ENCODE assay signal across 18 mouse cellular contexts in genomic region chr5:5206012-5206411, GRCm38 (mm10).
DNase-seq lines count a peak whose midpoint lies in the region; ATAC-seq and TF ChIP-seq lines count a peak whose summit lies in the region.
"Had no signal": no experiment of that assay in that cellular context is flagged by ENCODE, and none has a peak within 500 bp of the region (broad histone marks: within the 10 kb centered on the region; RNA-seq: fewer than 3 reads in every experiment).

No protein-coding gene starts in this region.

- H3K9ac ChIP-seq in hindbrain, postnatal 0 days (replicated peaks; ENCODE audit: low read length): no peak overlapping the region
- H3K9ac ChIP-seq: embryonic facial prominence, embryonic 12.5 days; heart, embryonic 13.5 days; midbrain, embryonic 12.5 days had no signal

- no peaks in the 10 kb centered on the region for H3K9me3 ChIP-seq in hindbrain, postnatal 0 days (ENCODE audit: low read length)
- H3K9me3 ChIP-seq: embryonic facial prominence, embryonic 12.5 days; heart, embryonic 13.5 days; midbrain, embryonic 12.5 days had no signal

- no peak overlapping the region for H3K4me3 ChIP-seq in hindbrain, postnatal 0 days (ENCODE audit: low read length)
- H3K4me3 ChIP-seq: embryonic facial prominence, embryonic 12.5 days; heart, embryonic 13.5 days; midbrain, embryonic 12.5 days had no signal

- H3K27ac ChIP-seq in hindbrain, postnatal 0 days: no peak overlapping the region
- H3K27ac ChIP-seq: embryonic facial prominence, embryonic 12.5 days; midbrain, embryonic 12.5 days had no signal

- TF ChIP-seq CTCF in hindbrain, postnatal 0 days (IDR thresholded peaks at IDR 0.05; ENCODE audit: low read depth): no peak

- no peaks in the 10 kb centered on the region for H3K36me3 ChIP-seq in hindbrain, postnatal 0 days (ENCODE audit: insufficient read depth, low read length)
- H3K36me3 ChIP-seq: embryonic facial prominence, embryonic 12.5 days; heart, embryonic 13.5 days; midbrain, embryonic 12.5 days had no signal

- H3K4me2 ChIP-seq in hindbrain, postnatal 0 days (ENCODE audit: low read depth, low read length): no peak overlapping the region
- H3K4me2 ChIP-seq: embryonic facial prominence, embryonic 12.5 days; heart, embryonic 13.5 days; liver, embryonic 11.5 days; midbrain, embryonic 12.5 days had no signal

- 37% methylated on average over 9 of the region's 9 CpGs for WGBS in hindbrain, postnatal 0 days

- H3K27me3 ChIP-seq in hindbrain, postnatal 0 days (ENCODE audit: insufficient read depth, low read length): no peaks in the 10 kb centered on the region
- H3K27me3 ChIP-seq: embryonic facial prominence, embryonic 12.5 days; heart, embryonic 13.5 days had no signal

- ATAC-seq in granulocyte monocyte progenitor cell, adult 5-6 weeks (replicated peaks; ENCODE audit: poor library complexity, severe bottlenecking): peak; percentile 58; the same call in 1 of the 2 replicates
- ATAC-seq in hindbrain, postnatal 0 days: no peak
- ATAC-seq: lung, postnatal 0 days had no signal

- no peaks in the 10 kb centered on the region for H3K4me1 ChIP-seq in hindbrain, postnatal 0 days (ENCODE audit: insufficient read depth, low read length)
- H3K4me1 ChIP-seq: embryonic facial prominence, embryonic 12.5 days; midbrain, embryonic 12.5 days had no signal

- DNase-seq in embryo, embryonic 10 days (ENCODE audit: low spot score): peak; percentile 7
- no peak for DNase-seq in embryo, embryonic 9.5 days (ENCODE audit: extremely low spot score)
- DNase-seq in A20 (ENCODE audit: low read depth, low spot score): peak; percentile 40
- DNase-seq in hindbrain, postnatal 0 days (ENCODE audit: low spot score): peak; percentile 32
- no peak for DNase-seq in adrenal gland, adult 2 months
- DNase-seq in gastrocnemius, postnatal 25 days: no peak
- no peak for DNase-seq in left cerebral cortex, postnatal 14 days (ENCODE audit: low spot score in 2 of 2)
- DNase-seq: cerebellum, adult 2 months; kidney, adult 8-10 months; kidney, postnatal 36 days; right cerebral cortex, adult 18-20 months; thymus, postnatal 36 days had no signal

- intact Hi-C loops in left cerebral cortex, postnatal 14 days (cut with DNase I): no loop called here

Comparison
In these comparisons a context has a peak if more than half of its experiments do, and no peak if none do; other contexts are left out.
1. DNase-seq: peak in embryo, embryonic 10 days (single experiment), A20 (single experiment) and hindbrain, postnatal 0 days (single experiment); none in embryo, embryonic 9.5 days (single experiment), adrenal gland, adult 2 months (single experiment), gastrocnemius, postnatal 25 days (single experiment) and left cerebral cortex, postnatal 14 days (0 of 2).